Mouse (Mus musculus) ES-E14 (cell line): ENCODE data around the gene Siglec1.

Experiments
- CHD2 ChIP-seq: IDR thresholded peaks from 2 replicates; pipeline ENCODE4 v1.6.1; 2014; ENCODE audit warnings: mild to moderate bottlenecking, low read depth, low read length, inconsistent platforms
- HCFC1 ChIP-seq: IDR thresholded peaks from 2 replicates; pipeline ENCODE4 v1.6.1; 2012; ENCODE audit warnings: low read length, inconsistent platforms, borderline replicate concordance; ENCODE audit not compliant: insufficient read depth
- MAFK ChIP-seq: IDR thresholded peaks from 2 replicates; pipeline ENCODE4 v1.6.1; 2014; ENCODE audit warnings: mild to moderate bottlenecking, low read depth, low read length, inconsistent platforms; ENCODE audit not compliant: insufficient read depth
- ZC3H11A ChIP-seq: IDR thresholded peaks from 2 replicates; pipeline ENCODE4 v1.6.1; 2012; ENCODE audit warnings: low read depth, mild to moderate bottlenecking, inconsistent platforms, low read length, borderline replicate concordance
- ZNF384 ChIP-seq: IDR thresholded peaks from 2 replicates; pipeline ENCODE4 v1.6.1; 2012; ENCODE audit warnings: low read depth, low read length, inconsistent platforms

DNA sequence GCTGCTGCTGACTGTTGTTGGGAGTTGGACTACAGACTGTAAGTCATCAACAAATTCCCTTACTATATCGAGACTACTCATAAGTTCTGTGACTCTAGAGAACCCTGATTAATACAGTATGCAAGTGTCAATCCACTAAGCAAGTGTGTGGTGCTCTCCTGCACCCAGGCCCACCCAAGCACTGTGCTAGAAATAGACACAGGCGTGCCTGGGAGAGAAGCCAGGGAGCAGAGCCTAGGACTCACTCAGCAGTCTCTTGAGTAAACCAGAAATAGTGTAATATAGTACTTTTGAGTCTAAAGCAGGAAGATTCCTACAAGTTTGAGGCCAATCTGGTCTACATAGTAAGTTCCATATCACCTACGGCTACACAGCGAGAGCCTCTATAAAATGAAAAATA is 17.5 kb upstream of the Siglec1 start:
- TF ChIP-seq MAFK (no peak), ZC3H11A (no peak), HCFC1 (no peak), ZNF384 (no peak), CHD2 (no peak)
